Mouse (Mus musculus): ENCODE data around the gene Anp32e. TPM values are rescaled to one million over a fixed set of nuclear protein-coding genes. Genes with fewer than 3 reads are reported as not detected.
"Not testable (repeated sequence)": the region's sequence is repeated elsewhere in the genome, so short reads cannot be mapped to it uniquely, and the experiment has no call there.

Anp32e gene
- polyA plus RNA-seq, 1 experiment = 48.5 TPM

DNA sequence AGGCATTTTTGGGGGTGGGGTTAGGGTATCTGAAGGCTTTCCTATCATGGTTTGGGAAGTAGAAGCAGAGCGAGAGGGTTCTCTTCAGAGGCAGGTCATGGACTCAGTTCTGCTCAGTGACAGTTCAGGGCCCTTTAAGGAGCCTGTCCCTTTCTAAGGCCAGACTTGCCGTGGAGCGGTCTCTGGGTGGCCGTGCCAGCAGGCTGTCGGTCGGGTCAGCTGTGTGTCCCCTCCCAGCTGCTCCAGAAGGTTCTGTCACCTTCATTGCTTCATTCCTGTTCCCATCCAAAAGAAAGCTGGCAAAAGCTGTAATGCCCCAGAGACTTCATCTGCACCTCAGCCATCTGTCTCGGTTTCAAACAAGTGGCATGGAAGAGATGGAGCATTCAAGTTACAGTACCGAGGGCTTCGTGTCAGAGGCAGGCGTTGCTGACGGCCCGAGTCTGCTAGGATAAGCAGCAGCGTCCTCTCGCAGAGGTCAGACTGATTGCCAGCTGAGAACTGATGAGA lies 16.7 kb downstream of the Anp32e start:
- Histone ChIP-seq H3K79me2 (ENCODE audit: control insufficient read depth, insufficient read depth) (peaks cover 17% of the 10 kb centered on the region), H3K27me3 (ENCODE audit: control insufficient read depth, insufficient read depth, insufficient read length) (no peaks in the 10 kb centered on the region), H3ac (ENCODE audit: control insufficient read depth, insufficient read length) (no peak overlapping the region), H3K4me2 (ENCODE audit: low read depth) (no peak overlapping the region), H3K4me3 (no peak overlapping the region), H3K36me3 (ENCODE audit: control insufficient read depth, insufficient read depth) (peaks cover 30% of the 10 kb centered on the region)
- TF ChIP-seq USF1 (IDR thresholded peaks at IDR 0.05; ENCODE audit: low read depth) (no peak), MAX (IDR thresholded peaks at IDR 0.05; ENCODE audit: low read depth) (no peak), CEBPB (IDR thresholded peaks at IDR 0.05; ENCODE audit: insufficient read depth, poor library complexity, severe bottlenecking) (no peak), REST (IDR thresholded peaks at IDR 0.05; ENCODE audit: insufficient read depth, insufficient read length) (no peak), MYOG (IDR thresholded peaks at IDR 0.05; ENCODE audit: control insufficient read depth in 1 of 3, insufficient read depth in 1 of 3, insufficient read length in 2 of 3, low read depth in 2 of 3) (no peak), MYOD1 (IDR thresholded peaks at IDR 0.05; ENCODE audit: control insufficient read depth in 1 of 3, insufficient read length in 2 of 3, low read depth in 2 of 3) (no peak), E2F4 (IDR thresholded peaks at IDR 0.05; ENCODE audit: insufficient read depth) (no peak), POLR2AphosphoS2 (IDR thresholded peaks at IDR 0.05; ENCODE audit: insufficient read length, low read depth) (no peak)

DNA sequence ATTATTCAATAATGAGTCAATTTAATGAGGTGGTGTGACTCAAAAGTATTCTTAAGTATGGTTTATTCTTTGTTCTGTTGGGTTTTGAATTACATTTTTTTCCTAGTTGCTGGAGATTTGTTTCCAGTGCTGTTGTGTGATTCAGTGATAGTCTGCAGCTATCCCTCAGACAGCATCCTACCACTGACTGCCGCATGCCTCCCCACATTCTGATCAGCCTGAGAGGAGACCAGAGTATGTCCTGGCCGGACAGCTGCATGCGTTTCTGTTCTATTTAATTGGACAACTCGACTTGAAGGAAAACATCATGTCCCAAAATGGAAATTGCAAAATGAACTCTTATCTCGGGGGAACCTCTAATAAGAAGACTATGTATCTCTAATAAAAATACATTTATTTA lies 19.3 kb downstream of the Anp32e start:
- Histone ChIP-seq H3K4me3 (no peak overlapping the region), H3ac (ENCODE audit: control insufficient read depth, insufficient read length) (no peak overlapping the region), H3K79me2 (ENCODE audit: control insufficient read depth, insufficient read depth) (no peaks in the 10 kb centered on the region), H3K36me3 (ENCODE audit: control insufficient read depth, insufficient read depth) (peaks cover 18% of the 10 kb centered on the region), H3K27me3 (ENCODE audit: control insufficient read depth, insufficient read depth, insufficient read length) (no peaks in the 10 kb centered on the region), H3K4me2 (ENCODE audit: low read depth) (peak overlapping the region; percentile 62)
- TF ChIP-seq REST (IDR thresholded peaks at IDR 0.05; ENCODE audit: insufficient read depth, insufficient read length) = no peak
- no peak for TF ChIP-seq USF1 (IDR thresholded peaks at IDR 0.05; ENCODE audit: low read depth)
- TF ChIP-seq POLR2A (IDR thresholded peaks at IDR 0.05; ENCODE audit: insufficient read length, low read depth) = peak; percentile 18
- TF ChIP-seq TCF12 (IDR thresholded peaks at IDR 0.05; ENCODE audit: insufficient read depth, poor library complexity, severe bottlenecking) = peak; percentile 74
- no peak for TF ChIP-seq SRF (IDR thresholded peaks at IDR 0.05; ENCODE audit: control insufficient read depth, insufficient read length, low read depth)
- TF ChIP-seq MAX (IDR thresholded peaks at IDR 0.05; ENCODE audit: low read depth) = no peak
- TF ChIP-seq MYOG (IDR thresholded peaks at IDR 0.05; ENCODE audit: control insufficient read depth in 1 of 3, insufficient read depth in 1 of 3, insufficient read length in 2 of 3, low read depth in 2 of 3) = peak; percentile 86 to 93 (median 89)
- TF ChIP-seq TCF3 (IDR thresholded peaks at IDR 0.05; ENCODE audit: insufficient read length, low read depth) = peak; percentile 50
- TF ChIP-seq CEBPB (IDR thresholded peaks at IDR 0.05; ENCODE audit: insufficient read depth, poor library complexity, severe bottlenecking) = no peak
- TF ChIP-seq MYOD1 (IDR thresholded peaks at IDR 0.05; ENCODE audit: control insufficient read depth in 1 of 3, insufficient read length in 2 of 3, low read depth in 2 of 3) = peak; percentile 79 to 94 (median 92)
- TF ChIP-seq E2F4 (IDR thresholded peaks at IDR 0.05; ENCODE audit: insufficient read depth) = no peak
- TF ChIP-seq POLR2AphosphoS2 (IDR thresholded peaks at IDR 0.05; ENCODE audit: insufficient read length, low read depth) = no peak

DNA sequence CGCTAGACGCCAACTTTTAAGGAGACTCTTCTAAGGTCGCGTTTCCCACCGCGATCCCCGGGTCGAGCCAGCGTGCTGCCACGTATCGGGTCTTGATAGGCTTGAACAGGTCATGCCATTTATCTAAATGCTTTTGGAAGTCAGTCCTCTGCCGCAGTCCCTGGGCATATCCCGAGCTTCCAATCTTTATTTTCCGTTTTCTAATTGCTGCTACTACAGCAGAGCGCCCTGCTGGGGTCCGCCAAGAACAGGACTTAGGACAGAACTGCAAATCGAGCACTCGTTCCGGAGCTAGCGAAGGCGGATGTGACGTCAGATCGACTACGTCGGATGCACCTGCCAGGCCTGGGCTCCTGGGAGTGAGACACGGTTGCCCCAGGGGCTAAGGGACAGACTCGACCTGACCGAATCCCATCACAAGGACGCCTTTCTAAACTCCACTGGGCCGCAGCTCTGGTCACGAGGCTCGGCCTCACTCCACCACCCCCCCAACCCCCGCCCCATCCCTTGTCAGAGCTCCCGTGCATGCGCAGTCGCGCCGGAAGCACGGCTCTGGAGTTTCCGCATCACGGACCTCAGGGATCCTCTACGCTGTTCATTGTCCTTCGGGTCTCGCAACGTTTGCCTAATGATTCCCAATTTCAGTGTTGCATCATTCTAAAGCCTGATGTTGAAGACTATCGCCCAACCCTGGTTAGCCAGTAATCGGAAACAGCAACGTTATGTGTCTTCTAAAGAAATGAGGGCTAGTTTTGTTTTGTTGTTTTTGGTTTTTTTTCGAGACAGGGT lies 21.9 kb downstream of the Anp32e start:
- H3K4me3 ChIP-seq = peak overlapping the region; percentile 32
- H3K27me3 ChIP-seq (ENCODE audit: control insufficient read depth, insufficient read depth, insufficient read length) = no peaks in the 10 kb centered on the region
- no peak overlapping the region for H3ac ChIP-seq (ENCODE audit: control insufficient read depth, insufficient read length)

DNA sequence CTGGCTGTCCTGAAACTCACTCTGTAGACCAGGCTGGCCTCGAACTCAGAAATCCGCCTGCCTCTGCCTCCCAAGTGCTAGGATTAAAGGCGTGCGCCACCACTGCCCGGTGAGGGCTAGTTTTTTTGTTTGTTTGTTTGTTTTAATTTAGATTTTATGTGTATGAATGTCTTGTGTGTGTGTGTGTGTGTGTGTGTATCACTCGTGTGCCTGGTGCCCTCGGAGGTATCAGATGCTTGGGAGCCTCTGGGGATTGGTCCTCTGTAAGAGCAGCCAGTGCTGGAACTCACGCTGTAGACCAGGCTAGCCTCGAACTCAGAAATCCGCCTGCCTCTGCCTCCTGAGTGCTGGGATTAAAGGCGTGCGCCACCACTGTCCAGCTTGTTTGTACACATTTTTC lies 22.5 kb downstream of the Anp32e start:
- H3ac ChIP-seq (ENCODE audit: control insufficient read depth, insufficient read length); H3K27me3 ChIP-seq (ENCODE audit: control insufficient read depth, insufficient read depth, insufficient read length); H3K36me3 ChIP-seq (ENCODE audit: control insufficient read depth, insufficient read depth); H3K79me2 ChIP-seq (ENCODE audit: control insufficient read depth, insufficient read depth): not testable (repeated sequence)
- Histone ChIP-seq H3K4me3 (peak overlapping the region; percentile 32), H3K4me2 (ENCODE audit: low read depth) (peak overlapping the region; percentile 87)

More for the DNA sequence above, 21.9 kb downstream of the Anp32e start:
- H3K79me2 ChIP-seq (ENCODE audit: control insufficient read depth, insufficient read depth) = no peaks in the 10 kb centered on the region
- peaks cover 6% of the 10 kb centered on the region for H3K36me3 ChIP-seq (ENCODE audit: control insufficient read depth, insufficient read depth)
- H3K4me2 ChIP-seq (ENCODE audit: low read depth) = peak overlapping the region; percentile 87
- TF ChIP-seq MYOG (IDR thresholded peaks at IDR 0.05; ENCODE audit: control insufficient read depth in 1 of 3, insufficient read depth in 1 of 3, insufficient read length in 2 of 3, low read depth in 2 of 3) (peak in 1 of 3 experiments; percentile 56), POLR2A (IDR thresholded peaks at IDR 0.05; ENCODE audit: insufficient read length, low read depth) (peak; percentile 43), CEBPB (IDR thresholded peaks at IDR 0.05; ENCODE audit: insufficient read depth, poor library complexity, severe bottlenecking) (peak; percentile 48; the same call in 1 of the 2 replicates), POLR2AphosphoS2 (IDR thresholded peaks at IDR 0.05; ENCODE audit: insufficient read length, low read depth) (no peak), E2F4 (IDR thresholded peaks at IDR 0.05; ENCODE audit: insufficient read depth) (no peak), MYOD1 (IDR thresholded peaks at IDR 0.05; ENCODE audit: control insufficient read depth in 1 of 3, insufficient read length in 2 of 3, low read depth in 2 of 3) (peak in 2 of 3 experiments; percentile 62 to 66)

DNA sequence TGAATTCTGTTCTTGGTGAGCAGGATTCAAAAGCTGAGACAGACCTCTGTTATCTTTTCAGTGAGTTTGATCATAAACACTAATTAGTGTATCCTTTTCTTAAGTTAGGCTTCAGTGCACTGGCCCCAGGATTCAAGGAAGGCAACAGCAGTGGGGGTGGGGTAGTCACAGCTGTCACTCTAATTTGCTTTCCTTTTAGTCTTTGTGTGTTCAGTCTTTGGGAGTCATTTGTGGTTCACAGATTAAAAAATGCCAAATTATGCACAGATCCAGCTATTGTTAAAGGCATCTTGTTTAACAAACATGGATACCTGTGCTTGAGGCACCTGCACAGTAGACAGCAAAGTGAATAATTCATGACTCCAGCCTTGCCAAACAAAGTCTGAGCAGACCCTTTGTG lies 24.0 kb downstream of the Anp32e start:
- Histone ChIP-seq H3K4me3 (no peak overlapping the region), H3K27me3 (ENCODE audit: control insufficient read depth, insufficient read depth, insufficient read length) (no peaks in the 10 kb centered on the region), H3K4me2 (ENCODE audit: low read depth) (no peak overlapping the region), H3K36me3 (ENCODE audit: control insufficient read depth, insufficient read depth) (no peaks in the 10 kb centered on the region), H3K79me2 (ENCODE audit: control insufficient read depth, insufficient read depth) (no peaks in the 10 kb centered on the region), H3ac (ENCODE audit: control insufficient read depth, insufficient read length) (no peak overlapping the region)
- TF ChIP-seq SRF (IDR thresholded peaks at IDR 0.05; ENCODE audit: control insufficient read depth, insufficient read length, low read depth) (no peak), MYOG (IDR thresholded peaks at IDR 0.05; ENCODE audit: control insufficient read depth in 1 of 3, insufficient read depth in 1 of 3, insufficient read length in 2 of 3, low read depth in 2 of 3) (no peak), CEBPB (IDR thresholded peaks at IDR 0.05; ENCODE audit: insufficient read depth, poor library complexity, severe bottlenecking) (no peak), MAX (IDR thresholded peaks at IDR 0.05; ENCODE audit: low read depth) (no peak), TCF12 (IDR thresholded peaks at IDR 0.05; ENCODE audit: insufficient read depth, poor library complexity, severe bottlenecking) (no peak), TCF3 (IDR thresholded peaks at IDR 0.05; ENCODE audit: insufficient read length, low read depth) (no peak), POLR2AphosphoS2 (IDR thresholded peaks at IDR 0.05; ENCODE audit: insufficient read length, low read depth) (no peak), MYOD1 (IDR thresholded peaks at IDR 0.05; ENCODE audit: control insufficient read depth in 1 of 3, insufficient read length in 2 of 3, low read depth in 2 of 3) (no peak), USF1 (IDR thresholded peaks at IDR 0.05; ENCODE audit: low read depth) (no peak), REST (IDR thresholded peaks at IDR 0.05; ENCODE audit: insufficient read depth, insufficient read length) (no peak), POLR2A (IDR thresholded peaks at IDR 0.05; ENCODE audit: insufficient read length, low read depth) (no peak), E2F4 (IDR thresholded peaks at IDR 0.05; ENCODE audit: insufficient read depth) (no peak)

Data from myocyte (in vitro differentiated cells).